Mouse (Mus musculus): ENCODE measurements around the gene Nlrp10.

Gene Nlrp10

DNA sequence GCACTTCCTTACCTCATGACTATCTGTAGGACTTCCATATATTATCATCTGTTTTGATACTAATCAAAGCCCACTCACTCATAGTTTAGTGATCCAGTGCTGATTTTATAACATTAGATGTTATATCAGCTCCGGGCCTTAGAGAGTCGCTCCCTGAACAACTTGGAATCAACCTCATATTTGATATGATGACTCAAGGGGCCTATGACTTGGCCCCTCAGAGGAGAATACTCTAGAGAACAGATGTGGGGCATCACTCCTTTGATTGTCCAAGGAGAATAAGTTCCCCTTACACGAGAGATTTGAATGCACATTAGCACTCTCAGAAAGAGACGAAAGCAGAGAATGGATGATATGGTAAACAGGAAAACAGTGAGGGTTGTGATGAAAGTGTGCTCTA is 45.1 kb downstream of the Nlrp10 start, which contains the start of gene Olfr518:
Olfr518 (minus strand) TSS at position 101 of the 400 bp plus-strand sequence.
- DNase-seq, result no peak

DNA sequence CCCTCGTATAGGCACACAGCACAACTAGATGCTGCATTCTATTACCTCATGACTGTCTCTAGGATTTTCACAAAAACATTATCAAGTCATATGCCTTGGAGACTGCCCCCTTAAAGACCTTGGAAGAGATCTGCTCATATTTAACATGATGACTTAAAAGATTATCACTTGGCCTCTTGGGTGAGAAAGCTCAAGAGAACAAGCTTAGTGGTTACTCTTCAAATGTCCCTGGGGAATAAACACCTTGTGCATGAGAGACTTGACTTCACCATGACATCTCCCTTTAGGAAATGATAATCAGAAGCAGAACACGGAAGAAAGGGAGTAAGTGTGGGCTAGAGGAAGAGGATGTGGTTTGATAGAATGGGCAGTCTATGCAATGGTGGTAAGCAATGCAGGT is 57.7 kb downstream of the Nlrp10 start, which contains the start of gene Olfr517:
Olfr517 (minus strand) TSS at position 101 of the 400 bp plus-strand sequence.
- DNase-seq, result no peak

Measured in heart, adult 11 months (tissue).